Mouse (Mus musculus) liver, postnatal 0 days (tissue): Measurements from ENCODE around the gene Zfp651.

Source experiments
- CTCF ChIP-seq: sonication (generic); IDR thresholded peaks from 2 replicates; pipeline ENCODE4 v1.5.1; 2016; ENCODE audit warnings: antibody characterized with exemption, low read depth
- EP300 ChIP-seq: IDR thresholded peaks from 2 replicates; pipeline ENCODE4 v1.6.1; 2016; ENCODE audit warnings: antibody characterized with exemption, low read depth, mild to moderate bottlenecking

DNA sequence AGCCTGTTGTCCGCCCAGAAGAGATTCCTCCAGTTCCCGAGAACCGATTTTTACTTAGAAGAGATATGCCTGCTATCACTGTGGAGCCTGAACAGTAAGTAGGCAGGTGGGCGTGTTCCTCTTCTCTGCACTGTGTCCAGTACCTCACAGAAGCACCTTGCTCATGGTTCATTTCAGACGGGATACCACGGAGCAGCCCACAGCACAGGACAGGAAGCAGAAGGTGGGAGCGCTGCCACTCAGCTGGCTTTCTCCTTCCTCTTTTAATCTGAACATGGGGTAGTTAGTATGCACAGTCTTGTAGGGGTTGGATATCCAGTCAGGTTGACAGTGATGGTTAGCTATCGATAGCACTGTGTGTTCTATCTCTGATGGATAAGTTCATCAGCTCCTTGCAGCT, 15.1 kb upstream of the Zfp651 start:
- TF ChIP-seq CTCF (no peak), EP300 (no peak)
